Mouse (Mus musculus) limb, embryonic 11.5 days (tissue): ENCODE results near the gene St6galnac3. TPM values are rescaled to one million over a fixed set of nuclear protein-coding genes. Genes with fewer than 3 reads are reported as not detected.

Source experiments
- ATAC-seq: fragments of 200-750 bp; cut with Nextera tagmentation; 2 replicates; pipeline ENCODE4 v1.8.0; 2017; ENCODE audit warnings: low read depth; ENCODE audit not compliant: insufficient number of reproducible peaks, low FRiP score, low TSS enrichment
- DNase-seq: peaks from one replicate; pipeline ENCODE4 v3.0.0-alpha.2; 2015; ENCODE audit warnings: low spot score
- H3K27ac ChIP-seq: fragments of 300-500 bp; sonication (generic); replicated peaks from 2 replicates; pipeline ENCODE4 v1.5.1; 2014; ENCODE audit warnings: low read depth, mild to moderate bottlenecking, low read length
- H3K27me3 ChIP-seq: fragments of 300-500 bp; sonication (generic); 2 replicates; pipeline ENCODE4 v1.6.1; 2014; ENCODE audit warnings: mild to moderate bottlenecking, low read length, mixed read lengths; ENCODE audit not compliant: control insufficient read depth, insufficient read depth
- H3K36me3 ChIP-seq: fragments of 300-500 bp; sonication (generic); 2 replicates; pipeline ENCODE4 v1.6.1; 2014; ENCODE audit warnings: mild to moderate bottlenecking, low read length, moderate library complexity, mixed read lengths; ENCODE audit not compliant: control insufficient read depth, insufficient read depth
- H3K4me1 ChIP-seq: fragments of 300-500 bp; sonication (generic); 2 replicates; pipeline ENCODE4 v1.6.1; 2014; ENCODE audit warnings: low read length, mixed read lengths; ENCODE audit not compliant: control insufficient read depth, insufficient read depth
- H3K4me2 ChIP-seq: fragments of 300-500 bp; sonication (generic); 2 replicates; pipeline ENCODE4 v1.6.1; 2014; ENCODE audit warnings: low read depth, mild to moderate bottlenecking, moderate library complexity; ENCODE audit not compliant: severe bottlenecking
- H3K4me3 ChIP-seq: fragments of 300-500 bp; sonication (generic); 2 replicates; pipeline ENCODE4 v1.5.1; 2014; ENCODE audit warnings: low read depth, low read length
- H3K9ac ChIP-seq: fragments of 300-500 bp; sonication (generic); 2 replicates; pipeline ENCODE4 v1.6.1; 2014; ENCODE audit warnings: mild to moderate bottlenecking, low read length
- H3K9me3 ChIP-seq: fragments of 300-500 bp; sonication (generic); 2 replicates; pipeline ENCODE4 v1.6.1; 2016; ENCODE audit warnings: low read length; ENCODE audit not compliant: control insufficient read depth
- WGBS: fragments of 180-500 bp; shearing (Covaris S2); extraction: QIAGEN DNeasy Blood & Tissue Kit; methylation state at CpG from one replicate; pipeline ENCODE4 v1.1.7; 2014; 5-methylcytosine and 5-hydroxymethylcytosine counted together
- polyA plus RNA-seq: library from polyadenylated mRNA; unstranded; fragments of >200 nt; fragmentation: Nextera tagmentation; extraction: Ambion mirVana; gene quantifications from 2 replicates; pipeline ENCODE4 v1.2.1, GENCODE M21; 2014

The St6galnac3 gene
- polyA plus RNA-seq, 1 experiment from 2014 or later: 51.2 TPM

DNA sequence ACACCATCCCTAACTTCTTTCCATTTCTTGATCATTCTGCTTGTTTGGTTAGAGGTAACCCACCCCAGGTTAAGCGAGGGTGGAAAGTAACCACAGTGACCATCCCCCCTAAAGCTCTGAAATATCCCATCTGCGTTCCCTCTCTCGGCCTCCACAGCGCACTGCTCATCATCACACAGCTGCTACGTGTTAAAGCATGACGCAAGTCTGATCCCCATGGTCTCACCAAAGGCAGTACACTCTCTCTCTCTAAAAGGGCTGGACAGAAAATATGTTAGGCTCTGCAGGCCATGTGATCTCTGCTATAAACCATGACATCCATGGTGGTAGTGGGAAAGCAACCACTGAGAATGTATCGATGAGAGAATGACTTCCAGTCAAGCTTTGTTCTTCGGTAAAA is 14.4 kb upstream of the St6galnac3 start:
- 77% methylated on average over 8 of the region's 8 CpGs for WGBS
- H3K4me1 ChIP-seq: peaks cover 4% of the 10 kb centered on the region; the same call in 1 of the 2 replicates
- H3K9ac ChIP-seq: no peak overlapping the region
- ATAC-seq (0 out of 2 replicates have a peak, but pooled peaks have one; percentile 26), DNase-seq (no peak)
- H3K4me2 ChIP-seq: no peak overlapping the region
- no peaks in the 10 kb centered on the region for H3K36me3 ChIP-seq
- no peaks in the 10 kb centered on the region for H3K9me3 ChIP-seq
- no peak overlapping the region for H3K4me3 ChIP-seq
- H3K27me3 ChIP-seq: no peaks in the 10 kb centered on the region
- H3K27ac ChIP-seq: no peak overlapping the region

DNA sequence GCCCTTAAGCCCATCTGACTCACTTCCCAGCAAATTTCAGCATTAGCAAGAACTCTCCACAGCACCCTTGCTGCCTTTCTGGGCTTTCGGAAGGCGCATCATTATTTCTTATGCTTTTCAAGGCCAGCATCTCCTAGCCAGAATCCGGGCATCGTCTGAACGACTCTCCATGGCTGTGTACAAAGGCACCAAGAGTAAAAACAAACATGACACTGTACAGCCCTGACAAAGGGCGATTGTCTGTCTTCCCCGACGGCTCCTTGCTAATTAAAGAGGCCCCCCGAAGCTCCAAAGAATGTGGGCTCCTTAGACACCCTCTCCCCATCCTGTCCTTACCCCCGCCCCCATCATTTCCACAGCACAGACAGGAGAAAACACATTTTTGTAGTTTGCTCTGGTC is 13.4 kb upstream of the St6galnac3 start:
- no peaks in the 10 kb centered on the region for H3K36me3 ChIP-seq
- ATAC-seq: no peak
- no peaks in the 10 kb centered on the region for H3K27me3 ChIP-seq
- no peak for DNase-seq
- 61% methylated on average over 10 of the region's 10 CpGs for WGBS
- H3K4me3 ChIP-seq: no peak overlapping the region
- H3K4me2 ChIP-seq: no peak overlapping the region
- H3K9me3 ChIP-seq: no peaks in the 10 kb centered on the region
- no peak overlapping the region for H3K27ac ChIP-seq
- H3K9ac ChIP-seq: no peak overlapping the region
- peaks cover 4% of the 10 kb centered on the region; the same call in 1 of the 2 replicates for H3K4me1 ChIP-seq

DNA sequence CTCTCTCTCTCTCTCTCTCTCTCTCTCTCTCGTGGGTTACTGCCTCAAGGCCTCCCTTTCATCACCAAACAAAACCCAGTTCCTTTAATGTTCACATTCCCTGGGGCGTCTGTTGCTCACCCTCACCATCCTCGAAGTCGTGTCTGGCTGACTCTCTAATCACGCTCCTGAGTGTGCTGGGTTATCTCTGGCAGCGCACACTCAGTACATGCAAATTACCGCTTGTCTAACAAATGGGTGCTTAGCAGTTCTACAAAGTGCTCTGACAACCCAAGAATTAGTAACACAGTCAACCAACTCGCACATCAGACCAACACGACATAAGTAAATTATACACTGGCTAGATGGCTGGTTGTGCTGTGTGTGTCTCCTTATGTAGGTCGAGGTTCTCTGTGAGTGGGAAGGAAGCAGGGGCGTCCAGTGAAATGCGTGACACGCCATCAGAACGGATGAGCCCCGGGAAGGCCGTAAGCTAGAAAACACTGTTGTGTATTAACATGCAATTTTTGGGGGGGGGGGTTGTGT is 11.8 kb upstream of the St6galnac3 start:
- H3K9me3 ChIP-seq: no peaks in the 10 kb centered on the region
- WGBS: 73% methylated on average over 16 of the region's 16 CpGs
- ATAC-seq: no peak
- peaks cover 4% of the 10 kb centered on the region; the same call in 1 of the 2 replicates for H3K4me1 ChIP-seq
- no peaks in the 10 kb centered on the region for H3K27me3 ChIP-seq
- no peak overlapping the region for H3K4me2 ChIP-seq
- no peak for DNase-seq
- H3K4me3 ChIP-seq: no peak overlapping the region
- no peak overlapping the region for H3K9ac ChIP-seq
- no peaks in the 10 kb centered on the region for H3K36me3 ChIP-seq
- H3K27ac ChIP-seq: no peak overlapping the region

DNA sequence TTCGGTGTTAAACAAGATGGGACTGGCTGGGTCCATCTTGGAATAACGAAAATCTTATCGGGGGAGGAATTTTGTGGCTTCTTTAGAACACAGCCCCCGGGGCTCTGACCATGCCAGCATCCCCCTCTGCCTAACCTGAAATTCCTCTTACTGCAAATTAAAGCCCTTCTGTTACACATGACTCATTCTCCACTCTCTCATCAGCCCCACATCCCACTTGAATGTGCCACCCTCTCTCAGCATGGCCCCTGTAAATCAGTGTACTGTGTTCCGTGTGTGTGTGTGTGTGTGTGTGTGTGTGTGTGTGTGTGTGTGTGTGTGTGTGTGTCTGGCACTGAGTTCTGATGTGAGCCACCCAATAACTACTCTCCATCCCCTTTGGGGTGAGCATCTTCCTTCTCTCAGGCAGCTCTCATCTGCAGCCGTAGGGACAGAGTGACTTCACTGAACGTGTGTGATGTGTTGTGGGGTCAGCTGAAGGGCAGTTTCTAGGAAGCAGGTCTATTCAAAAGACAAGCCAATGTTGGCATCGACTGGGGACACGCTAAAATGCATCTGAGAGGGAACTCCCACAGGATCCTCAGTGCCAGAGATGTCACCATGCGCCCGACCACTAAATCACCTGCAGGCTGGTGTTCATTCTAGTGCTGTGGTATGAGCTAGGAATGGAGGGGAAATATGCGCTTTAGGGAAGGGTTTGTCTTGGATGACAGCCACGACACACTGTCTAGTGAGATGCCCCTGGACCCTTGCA is 11.0 kb upstream of the St6galnac3 start:
- Histone ChIP-seq H3K36me3 (no peaks in the 10 kb centered on the region), H3K9ac (no peak overlapping the region), H3K27me3 (no peaks in the 10 kb centered on the region), H3K27ac (no peak overlapping the region), H3K4me2 (no peak overlapping the region), H3K4me1 (peaks cover 4% of the 10 kb centered on the region; the same call in 1 of the 2 replicates), H3K9me3 (no peaks in the 10 kb centered on the region), H3K4me3 (no peak overlapping the region)
- DNase-seq (no peak), ATAC-seq (no peak)
- 82% methylated on average over 13 of the region's 13 CpGs for WGBS

DNA sequence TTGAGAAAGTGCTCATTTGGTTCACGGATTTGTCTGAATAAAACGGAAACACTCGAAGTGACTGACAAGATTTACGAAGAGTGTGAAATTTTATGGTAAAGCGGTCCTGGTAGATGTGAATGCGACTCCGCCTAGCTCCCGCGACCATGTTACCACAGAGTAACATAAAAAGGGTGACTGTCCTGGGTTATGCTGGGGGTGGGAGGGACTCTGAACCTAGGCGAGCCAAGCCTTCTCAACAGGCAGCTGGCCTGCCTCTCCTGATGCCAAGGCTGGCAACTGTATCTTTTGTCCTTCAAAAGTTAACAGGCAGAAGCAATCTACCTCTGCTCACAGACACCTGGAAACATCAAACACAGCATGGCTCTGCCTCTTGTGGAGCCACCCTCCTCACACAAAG is 9.8 kb upstream of the St6galnac3 start:
- Histone ChIP-seq H3K4me1 (peaks cover 4% of the 10 kb centered on the region; the same call in 1 of the 2 replicates), H3K27me3 (no peaks in the 10 kb centered on the region), H3K36me3 (no peaks in the 10 kb centered on the region), H3K4me2 (no peak overlapping the region), H3K4me3 (no peak overlapping the region), H3K9ac (no peak overlapping the region), H3K27ac (no peak overlapping the region), H3K9me3 (no peaks in the 10 kb centered on the region)
- DNase-seq (no peak), ATAC-seq (no peak)
- 40% methylated on average over 10 of the region's 10 CpGs for WGBS

DNA sequence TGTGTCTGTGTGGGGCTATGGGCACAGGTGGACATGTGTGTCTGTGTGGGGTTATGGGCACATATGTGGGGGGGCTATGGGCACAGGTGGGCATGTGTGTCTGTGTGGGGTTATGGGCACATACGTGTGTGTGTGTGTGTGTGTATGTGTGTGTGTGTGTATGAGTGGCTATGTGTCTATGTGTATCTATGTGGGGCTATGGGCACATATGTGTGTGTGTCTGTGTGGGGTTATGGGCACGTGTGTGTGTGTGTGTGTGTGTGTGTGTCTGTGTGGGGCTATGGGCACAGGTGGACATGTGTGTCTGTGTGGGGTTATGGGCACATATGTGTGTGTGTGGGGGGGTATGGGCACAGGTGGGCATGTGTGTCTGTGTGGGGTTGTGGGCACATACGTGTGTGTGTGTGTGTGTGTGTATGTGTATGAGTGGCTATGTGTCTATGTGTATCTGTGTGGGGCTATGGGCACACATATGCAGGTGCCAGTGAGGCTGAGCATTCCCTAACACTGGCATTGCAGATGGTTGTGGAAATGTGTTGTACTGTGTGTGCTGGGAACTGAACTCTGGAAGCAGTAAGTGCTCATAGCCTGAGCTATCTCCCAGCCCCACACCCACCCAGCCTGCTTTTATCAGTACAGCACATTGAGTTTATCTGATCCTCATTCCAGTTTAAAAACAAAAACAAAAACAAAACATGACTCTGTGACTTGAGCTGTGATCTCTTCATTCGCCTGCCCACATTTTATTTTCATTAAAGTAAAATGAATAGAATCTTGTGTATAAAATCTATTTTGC is 8.6 kb upstream of the St6galnac3 start:
- H3K9me3 ChIP-seq: no peaks in the 10 kb centered on the region
- no peak overlapping the region for H3K4me3 ChIP-seq
- H3K4me2 ChIP-seq: no peak overlapping the region
- no peaks in the 10 kb centered on the region for H3K27me3 ChIP-seq
- WGBS: 91% methylated on average over 4 of the region's 4 CpGs
- H3K4me1 ChIP-seq: peaks cover 4% of the 10 kb centered on the region; the same call in 1 of the 2 replicates
- peak; percentile 17; the same call in 1 of the 2 replicates for ATAC-seq
- H3K9ac ChIP-seq: no peak overlapping the region
- no peaks in the 10 kb centered on the region for H3K36me3 ChIP-seq
- no peak overlapping the region for H3K27ac ChIP-seq
- no peak for DNase-seq

DNA sequence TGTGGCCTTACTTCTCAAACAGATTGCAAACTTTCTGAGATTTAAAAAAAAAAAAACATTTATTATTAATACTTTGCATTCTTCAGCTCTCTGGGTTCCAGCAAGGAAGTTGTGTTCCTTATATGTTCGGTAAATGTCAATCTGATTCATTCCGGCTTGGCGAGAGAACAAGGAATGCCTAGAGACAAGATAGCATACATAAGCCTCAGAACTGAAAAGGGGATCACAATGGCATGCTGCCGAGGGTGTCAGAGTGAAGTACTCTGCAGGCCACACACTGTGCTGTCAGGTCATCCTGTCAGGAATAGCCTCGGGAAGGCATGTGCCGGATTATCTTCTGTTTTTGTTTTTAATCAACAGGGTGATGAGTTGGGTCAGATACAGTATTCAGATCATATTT is 7.8 kb upstream of the St6galnac3 start:
- no peak overlapping the region for H3K9ac ChIP-seq
- peaks cover 4% of the 10 kb centered on the region; the same call in 1 of the 2 replicates for H3K4me1 ChIP-seq
- no peak for ATAC-seq
- no peaks in the 10 kb centered on the region for H3K36me3 ChIP-seq
- no peak overlapping the region for H3K27ac ChIP-seq
- H3K4me2 ChIP-seq: no peak overlapping the region
- 79% methylated on average over 6 of the region's 6 CpGs for WGBS
- H3K9me3 ChIP-seq: no peaks in the 10 kb centered on the region
- H3K27me3 ChIP-seq: no peaks in the 10 kb centered on the region
- H3K4me3 ChIP-seq: no peak overlapping the region
- DNase-seq: no peak

DNA sequence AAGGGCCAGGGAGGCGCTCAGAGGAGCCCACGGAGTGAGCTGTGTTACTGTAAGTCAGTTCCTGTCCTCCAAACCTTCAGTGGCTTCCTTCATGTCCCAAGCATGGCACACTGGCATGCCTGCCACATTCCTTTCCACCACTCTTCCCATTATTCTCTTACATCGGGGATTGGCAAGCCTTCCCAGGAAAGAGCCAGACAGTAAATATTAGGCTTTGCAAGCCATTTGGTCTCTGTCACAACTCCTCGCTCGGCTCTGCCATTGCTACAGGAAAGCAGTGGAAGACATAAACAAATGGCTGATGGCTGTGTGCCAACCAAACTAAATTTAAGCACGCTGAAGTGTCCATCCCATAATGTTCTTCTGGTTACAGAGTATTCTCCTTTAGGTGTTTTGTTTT is 7.1 kb upstream of the St6galnac3 start:
- Histone ChIP-seq H3K9me3 (no peaks in the 10 kb centered on the region), H3K27ac (no peak overlapping the region), H3K4me3 (no peak overlapping the region), H3K27me3 (no peaks in the 10 kb centered on the region), H3K9ac (no peak overlapping the region), H3K4me1 (peaks cover 4% of the 10 kb centered on the region; the same call in 1 of the 2 replicates), H3K36me3 (no peaks in the 10 kb centered on the region), H3K4me2 (no peak overlapping the region)
- 79% methylated on average over 6 of the region's 6 CpGs for WGBS
- no peak for DNase-seq
- no peak for ATAC-seq
